Mouse (Mus musculus) mammary gland, adult 2 months (tissue): ENCODE results near the gene Tmed11. TPM values are rescaled to one million over a fixed set of nuclear protein-coding genes. Genes with fewer than 3 reads are reported as not detected.

Source experiments
- polyA plus RNA-seq: library from polyadenylated mRNA; depleted of rRNA; stranded (reverse); fragments of >200 nt; gene quantifications from 2 replicates; pipeline ENCODE4 v1.2.3, GENCODE M21; 2012; ENCODE audit warnings: low replicate concordance; rRNA removed

Tmed11 gene
- polyA plus RNA-seq = not detected in 2 replicates

GRCm38 (mm10) chr5:108795263-108795662 lies at the start of gene Tmed11:
Gene Tmed11, minus strand, starts transcription at chr5:108795363.

GRCm38 (mm10) chr5:108808750-108809149 lies 13.6 kb upstream of the Tmed11 start, which contains the start of gene Vmn2r8:
Gene Vmn2r8, minus strand, starts transcription at chr5:108808850.

GRCm38 (mm10) chr5:108774630-108775306 lies 20.4 kb downstream of the Tmed11 start, which contains the start of gene Rnf212:
Gene Rnf212, minus strand, starts transcription at chr5:108774982.

Other genes with a start within 250 kb of the Tmed11 start
- 0.11 and 0.22 TPM in 2 replicates for gene Cplx1, start 245.3 kb downstream of the Tmed11 start, polyA plus RNA-seq
- gene Gak, start 165.6 kb downstream of the Tmed11 start, polyA plus RNA-seq = 81.2 and 87.3 TPM in 2 replicates
- 50.8 and 77.4 TPM in 2 replicates for gene Tmem175, start 165.6 kb downstream of the Tmed11 start, polyA plus RNA-seq
- 29.9 and 32.8 TPM in 2 replicates for gene Idua, start 135.0 kb downstream of the Tmed11 start, polyA plus RNA-seq
- 21.7 and 27.2 TPM in 2 replicates for gene Dgkq, start 125.7 kb downstream of the Tmed11 start, polyA plus RNA-seq
- 0.13 and 0.70 TPM in 2 replicates for gene Slc26a1, start 119.8 kb downstream of the Tmed11 start, polyA plus RNA-seq
- 173 and 187 TPM in 2 replicates for gene Fgfrl1, start 103.0 kb downstream of the Tmed11 start, polyA plus RNA-seq
- not detected in 2 replicates for gene Rnf212, start 20.4 kb downstream of the Tmed11 start, polyA plus RNA-seq
- not detected in 2 replicates for gene Vmn2r8, start 13.5 kb upstream of the Tmed11 start, polyA plus RNA-seq
- gene Vmn2r9, start 57.2 kb upstream of the Tmed11 start, polyA plus RNA-seq = not detected in 2 replicates
- gene Vmn2r10, start 211.2 kb upstream of the Tmed11 start, polyA plus RNA-seq = not detected in 2 replicates